Mouse (Mus musculus) heart, postnatal 10 days (tissue): Measurements from ENCODE around the gene Hils1. TPM values are rescaled to one million over a fixed set of nuclear protein-coding genes. Genes with fewer than 3 reads are reported as not detected.
"Not testable (repeated sequence)": the region's sequence is repeated elsewhere in the genome, so short reads cannot be mapped to it uniquely, and the experiment has no call there.

Source experiments
- DNase-seq, 2 experiments: peaks; one replicate each; pipeline ENCODE4 v3.0.0; 2021
- intact Hi-C: fragments of 180-260 bp; cut with DNase I; formaldehyde crosslinking; loops from one replicate; pipeline ENCODE4 v1.15.1; 2025
- total RNA-seq, 2 experiments: library from RNA; stranded (reverse); gene quantifications; 2 replicates each; pipeline ENCODE4 v1.2.3; 2021

Gene Hils1
- total RNA-seq, 2 experiments from 2014 or later, result not detected

- intact Hi-C loops, result no loop called here
These were observed 23.1 kb upstream of the Hils1 start for GRCm38 (mm10) chr11:94944295-94944694.

GRCm38 (mm10) chr11:94945236-94945635 lies 22.2 kb upstream of the Hils1 start:
- no peak for DNase-seq
- intact Hi-C loops, result no loop called here

More at GRCm38 (mm10) chr11:94944295-94944694, 23.1 kb upstream of the Hils1 start:
- peak in 1 of 2 experiments; percentile 33 for DNase-seq

DNA sequence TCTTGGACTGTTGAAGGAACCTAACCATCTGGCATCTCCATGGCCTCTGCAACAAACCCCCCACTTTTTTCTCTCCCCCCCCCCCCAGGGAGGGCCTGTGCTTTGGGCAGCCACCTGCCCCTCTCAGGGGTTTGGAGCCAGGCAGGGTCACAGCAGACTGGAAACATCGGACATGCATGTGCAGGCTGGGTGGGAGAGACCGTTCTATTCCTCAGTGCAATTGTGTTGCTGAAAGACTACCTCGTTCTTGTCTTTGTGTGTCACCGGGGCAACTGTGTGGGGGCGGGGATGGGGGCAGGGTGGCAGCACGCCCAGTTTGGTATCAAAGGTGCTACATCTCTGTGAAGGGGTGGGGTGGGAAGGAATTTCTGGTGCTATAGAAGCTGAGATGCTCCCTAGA lies 15.2 kb upstream of the Hils1 start:
- DNase-seq, result peak in 1 of 2 experiments; percentile 14
- intact Hi-C loops, result no loop called here

DNA sequence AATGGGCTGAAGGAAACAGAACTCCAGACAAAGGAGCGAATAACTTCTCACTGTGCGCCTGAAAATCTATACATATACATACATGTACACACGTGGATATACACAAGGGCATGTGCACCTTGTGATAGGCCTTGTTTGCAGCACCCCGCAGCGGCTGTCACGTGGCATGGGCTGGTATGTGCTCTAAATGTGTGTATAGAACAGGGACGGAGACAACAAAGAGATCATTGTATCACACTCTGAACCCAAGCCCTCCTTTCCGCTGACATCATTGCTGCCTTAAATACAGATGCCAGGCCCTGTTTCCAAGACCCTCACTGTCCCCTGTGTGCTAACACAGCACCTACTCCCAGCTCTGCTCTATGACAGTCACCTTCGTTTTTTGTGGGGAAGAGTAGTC lies 12.3 kb upstream of the Hils1 start:
- no peak for DNase-seq
- intact Hi-C loops, result no loop called here

- intact Hi-C loops, result no loop called here
- peak; percentile 73 to 76 for DNase-seq
These were observed 9.7 kb upstream of the Hils1 start for GRCm38 (mm10) chr11:94957693-94958064.

DNA sequence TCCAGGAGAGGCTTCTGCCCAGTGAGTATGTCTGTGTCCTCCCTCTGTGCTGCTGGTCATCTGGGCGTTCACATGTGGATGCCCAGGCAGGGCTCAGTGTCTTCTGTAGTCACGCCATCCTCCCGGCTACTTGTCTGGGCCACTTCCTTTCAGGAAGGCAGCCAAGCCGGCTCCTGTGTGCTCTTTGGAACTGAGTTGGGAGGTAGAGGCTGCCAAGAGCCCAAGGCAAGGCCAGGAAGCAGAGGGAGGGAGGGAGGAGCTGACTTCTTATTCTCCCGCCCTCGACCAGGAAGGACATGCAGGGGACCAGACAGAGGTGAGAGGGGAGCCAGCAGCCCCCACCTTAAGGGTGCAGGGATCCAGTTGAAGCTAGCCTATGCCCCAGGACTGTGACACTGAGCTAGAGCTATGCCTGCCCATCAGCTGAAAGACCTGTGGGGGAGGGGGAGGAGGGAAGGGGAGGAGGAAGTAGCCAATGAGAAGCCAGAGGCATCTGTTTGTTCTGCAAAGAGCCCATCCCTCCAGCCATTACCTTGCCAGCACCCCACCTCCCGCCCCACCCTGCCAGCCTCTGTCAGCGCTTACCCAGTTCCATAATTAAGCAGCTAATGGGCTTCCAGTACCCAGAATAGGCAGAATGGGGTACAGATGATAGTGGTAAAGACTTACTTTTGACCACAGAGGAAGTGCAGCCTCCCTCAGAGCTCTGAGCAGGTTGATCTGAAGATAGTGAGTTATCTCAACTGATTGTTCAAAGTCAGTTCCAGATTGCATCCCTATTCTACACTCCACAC lies 9.1 kb upstream of the Hils1 start:
- intact Hi-C loops, result no loop called here

DNA sequence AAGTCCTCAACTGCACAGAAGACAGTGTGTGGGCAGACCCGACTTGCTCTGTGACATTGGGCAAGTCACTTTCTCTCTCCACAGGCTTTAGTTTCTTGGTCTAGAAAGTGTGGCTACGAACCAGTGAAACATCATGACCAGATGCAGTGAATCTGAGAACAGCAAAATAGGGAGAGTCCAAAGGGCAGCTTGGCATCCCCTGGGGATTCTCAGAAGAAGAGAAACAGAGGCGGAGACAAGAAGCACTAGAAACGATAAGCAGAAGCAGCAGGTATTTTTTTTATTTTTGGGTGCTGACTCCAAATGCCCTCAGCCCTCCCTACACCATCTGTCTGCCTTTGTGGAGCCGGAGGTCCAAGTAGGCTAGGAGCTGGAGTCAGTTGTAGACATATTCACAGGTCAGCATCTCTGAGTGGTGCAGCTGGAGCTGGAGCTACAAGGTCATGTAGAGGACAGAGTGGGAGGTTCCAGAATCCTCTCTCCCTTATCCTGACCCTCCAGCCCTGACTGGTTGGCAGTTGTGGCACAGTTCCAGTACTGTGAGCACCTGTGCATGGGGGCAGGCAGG lies 4.8 kb upstream of the Hils1 start:
- intact Hi-C loops, result no loop called here
- DNase-seq, result peak in 1 of 2 experiments; percentile 7

More for the DNA sequence above, 9.1 kb upstream of the Hils1 start:
- DNase-seq, result peak; percentile 92 to 93

GRCm38 (mm10) chr11:94968187-94968586 lies 794 bp downstream of the Hils1 start:
- intact Hi-C loops, result no loop called here
- DNase-seq, result peak in 1 of 2 experiments; percentile 4

DNA sequence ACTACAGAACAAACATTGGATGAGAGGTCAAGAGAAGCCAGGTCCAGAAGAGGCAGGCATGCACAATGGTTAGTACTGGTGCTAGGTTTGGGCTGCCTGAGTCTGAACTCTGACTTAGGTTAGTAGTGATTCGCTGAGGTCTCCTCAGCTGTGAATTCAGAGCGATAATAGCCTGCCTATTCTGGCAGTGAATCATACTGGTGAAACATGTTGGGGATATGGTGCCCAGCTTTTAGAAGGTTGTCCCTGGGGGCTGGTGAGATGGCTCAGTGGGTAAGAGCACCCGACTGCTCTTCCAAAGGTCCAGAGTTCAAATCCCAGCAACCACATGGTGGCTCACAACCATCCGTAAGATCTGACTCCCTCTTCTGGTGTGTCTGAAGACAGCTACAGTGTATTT lies 2.3 kb downstream of the Hils1 start:
- intact Hi-C loops, result loop anchor here (1.0 kb wide), 2 partner anchors 30 to 103 kb away; no protein-coding TSS in a partner anchor
- DNase-seq, result not testable (repeated sequence)

DNA sequence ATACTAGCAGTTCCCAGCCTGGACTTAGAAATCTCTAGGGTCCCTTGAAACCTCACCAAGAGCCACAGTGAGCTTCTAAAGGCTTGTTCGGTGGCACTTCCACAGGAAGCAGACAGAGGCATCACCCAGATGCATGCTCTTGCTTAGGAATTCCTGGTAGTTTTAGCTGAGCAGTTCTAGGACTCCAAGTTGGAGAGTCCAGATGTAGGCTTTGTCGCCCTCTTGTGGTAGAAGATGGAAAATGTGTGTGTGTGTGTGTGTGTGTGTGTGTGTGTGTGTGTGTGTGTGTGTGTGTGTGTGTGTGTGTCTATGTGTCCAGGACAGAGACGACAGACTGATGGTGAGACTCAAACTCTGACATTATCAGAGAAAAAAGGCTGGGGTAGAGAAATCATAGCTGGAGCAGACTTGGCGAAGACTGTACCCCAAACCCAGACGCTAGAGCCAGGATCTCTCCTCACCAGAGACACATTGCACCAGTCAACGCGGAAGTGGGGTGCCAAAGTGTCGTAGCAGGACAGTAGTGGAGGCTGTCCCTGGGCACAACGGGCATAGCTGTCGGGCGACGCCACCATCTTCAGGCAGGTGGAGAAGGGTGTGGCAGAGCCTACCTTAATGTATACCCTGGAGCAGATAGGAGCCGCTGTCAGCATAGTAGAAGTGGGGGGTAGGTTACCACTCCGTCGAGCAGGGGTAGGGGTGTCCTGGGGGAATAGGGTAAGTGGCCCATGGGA lies 3.0 kb downstream of the Hils1 start:
- DNase-seq, result peak; percentile 83 to 91
- intact Hi-C loops, result loop anchor here (1.0 kb wide), 2 partner anchors 31 to 104 kb away; no protein-coding TSS in a partner anchor

GRCm38 (mm10) chr11:94971895-94972615 lies 4.7 kb downstream of the Hils1 start:
- intact Hi-C loops, result no loop called here

DNA sequence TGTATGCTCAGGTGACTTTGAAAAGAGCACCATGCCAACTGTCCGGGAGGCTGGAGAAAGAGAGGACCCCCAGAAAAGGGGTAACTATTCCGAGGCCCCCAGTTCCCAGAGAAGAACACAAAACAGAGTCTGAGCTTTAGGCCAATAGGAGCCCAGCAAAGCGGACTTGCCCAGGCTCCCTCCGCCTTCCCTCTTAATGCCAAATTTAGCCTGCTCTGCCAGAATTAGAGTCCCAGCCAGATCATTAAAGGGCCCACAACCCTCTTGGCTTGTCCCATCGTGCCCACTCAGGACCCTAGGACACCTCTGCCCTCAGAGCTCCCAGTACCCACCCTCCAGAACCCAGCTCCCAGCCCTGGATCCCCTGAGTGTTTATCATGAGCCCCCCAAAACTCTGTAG lies 5.5 kb downstream of the Hils1 start:
- intact Hi-C loops, result no loop called here
- DNase-seq, result peak in 1 of 2 experiments; percentile 44

More at GRCm38 (mm10) chr11:94971895-94972615, 4.7 kb downstream of the Hils1 start:
- DNase-seq, result peak in 1 of 2 experiments; percentile 14

DNA sequence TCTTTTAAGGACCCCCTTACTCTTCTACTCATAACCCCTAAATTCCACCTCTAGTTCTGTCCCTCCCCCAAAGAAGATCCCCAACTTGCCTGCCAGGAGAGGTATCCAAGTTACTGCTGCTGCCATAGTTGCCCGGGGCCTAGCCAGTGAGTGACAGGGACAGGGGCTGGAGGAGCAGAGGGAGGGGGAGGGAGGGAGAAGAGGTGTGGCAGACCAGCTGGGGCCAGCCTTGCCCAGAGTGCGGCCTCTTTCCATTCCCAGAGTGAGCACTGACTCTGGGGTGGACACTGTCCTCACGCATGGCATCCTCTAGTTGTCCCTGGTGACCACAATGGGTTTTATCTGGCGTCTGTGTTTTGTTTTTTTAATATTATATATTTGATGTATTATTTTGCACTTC lies 5.9 kb downstream of the Hils1 start:
- intact Hi-C loops, result no loop called here
- peak; percentile 61 to 64 for DNase-seq

GRCm38 (mm10) chr11:94974951-94975350 lies 7.6 kb downstream of the Hils1 start:
- intact Hi-C loops, result loop anchor here (5.0 kb wide), 1 partner anchor 67 kb away; the partner anchor contains the start of gene Pdk2
- peak; percentile 65 to 73 for DNase-seq

GRCm38 (mm10) chr11:94976199-94976598 lies 8.8 kb downstream of the Hils1 start, which contains the start of gene Sgca:
TSS of gene Sgca (minus strand) at chr11:94976327.
- DNase-seq, result peak; percentile 60 to 71
- intact Hi-C loops, result loop anchor here (5.0 kb wide), 1 partner anchor 66 kb away; the partner anchor contains the start of gene Pdk2

GRCm38 (mm10) chr11:94978178-94978915 lies 11.0 kb downstream of the Hils1 start:
- intact Hi-C loops, result loop anchor here (5.0 kb wide), 1 partner anchor 64 kb away; the partner anchor contains the start of gene Pdk2
- peak in 1 of 2 experiments; percentile 5 for DNase-seq

DNA sequence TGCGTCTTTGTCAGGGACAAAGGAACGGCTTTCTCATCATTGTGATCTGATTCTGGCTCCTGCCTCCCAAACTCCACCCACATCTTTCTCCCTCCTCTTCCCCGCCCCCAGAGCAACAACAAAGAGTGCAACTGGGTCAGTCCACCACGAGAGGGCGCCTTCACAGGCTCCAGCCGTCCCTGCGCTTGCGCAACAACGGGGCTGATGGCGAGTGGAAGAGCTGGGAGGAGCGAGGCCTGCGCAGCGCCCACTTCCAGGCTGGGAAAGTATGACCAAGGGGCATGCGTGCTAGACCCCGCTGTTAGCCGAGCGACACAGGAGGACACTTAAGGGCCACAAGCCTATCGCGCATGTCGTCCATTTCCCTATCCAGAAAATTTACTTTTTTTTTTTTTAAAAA lies 11.6 kb downstream of the Hils1 start:
- intact Hi-C loops, result loop anchor here (1.0 to 5.0 kb wide), 3 partner anchors 10 to 63 kb away; partner anchors contain the start of gene Pdk2
- DNase-seq, result peak; percentile 98

GRCm38 (mm10) chr11:94979462-94980179 lies 12.2 kb downstream of the Hils1 start:
- intact Hi-C loops, result loop anchor here (1.0 to 5.0 kb wide), 3 partner anchors 10 to 63 kb away; partner anchors contain the start of gene Pdk2
- no peak for DNase-seq

DNA sequence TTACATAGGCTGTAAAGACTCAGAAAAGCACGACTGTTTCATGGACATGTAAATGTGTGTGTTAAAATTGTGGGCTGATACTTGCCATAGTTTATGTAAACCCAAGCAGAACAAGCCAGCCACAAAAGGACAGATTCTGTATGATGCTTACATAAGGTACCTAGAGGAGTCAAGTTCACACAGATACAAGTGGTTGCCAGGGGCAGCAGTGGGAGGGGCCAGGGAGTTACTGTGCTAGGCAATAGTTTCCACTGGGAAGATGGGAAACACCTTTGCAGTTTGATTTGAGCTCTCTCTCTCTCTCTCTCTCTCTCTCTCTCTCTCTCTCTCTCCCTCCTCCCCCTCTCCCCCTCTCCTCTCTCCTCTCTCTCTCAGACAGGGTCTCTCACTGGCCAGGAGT lies 17.7 kb downstream of the Hils1 start:
- intact Hi-C loops, result no loop called here
- DNase-seq, result no peak
